Mouse (Mus musculus): ENCODE results near the gene Unc45a. TPM values are rescaled to one million over a fixed set of nuclear protein-coding genes. Genes with fewer than 3 reads are reported as not detected.

Unc45a gene
- polyA plus RNA-seq, 1 experiment from 2014 or later: 36.1 TPM

- ATAC-seq (replicated peaks; ENCODE audit: low FRiP score) (no peak), DNase-seq (ENCODE audit: low spot score) (peak; percentile 52)
- Histone ChIP-seq H3K27ac (ENCODE audit: low read depth, low read length) (no peak overlapping the region), H3K4me1 (replicated peaks; ENCODE audit: control insufficient read depth, insufficient read depth, low read length) (peaks cover 18% of the 10 kb centered on the region), H3K4me3 (ENCODE audit: low read depth, low read length) (peak overlapping the region; percentile 51), H3K9me3 (ENCODE audit: control insufficient read depth, low read length) (no peaks in the 10 kb centered on the region), H3K27me3 (ENCODE audit: control insufficient read depth, insufficient read depth, low read length) (no peaks in the 10 kb centered on the region), H3K9ac (ENCODE audit: low read length) (peak overlapping the region; percentile 87), H3K4me2 (ENCODE audit: low read depth, low read length, severe bottlenecking) (peak overlapping the region; percentile 81), H3K36me3 (ENCODE audit: control insufficient read depth, insufficient read depth, low read length) (no peaks in the 10 kb centered on the region)
- 24% methylated on average over 19 of the region's 19 CpGs for WGBS
These were observed 2.6 kb upstream of the Unc45a start for GRCm38 (mm10) chr7:80343270-80344018.

- Histone ChIP-seq H3K9me3 (ENCODE audit: control insufficient read depth, low read length) (no peaks in the 10 kb centered on the region), H3K9ac (ENCODE audit: low read length) (peak within 1 kb of the TSS; percentile 87), H3K4me2 (ENCODE audit: low read depth, low read length, severe bottlenecking) (peak within 1 kb of the TSS; percentile 81), H3K27ac (ENCODE audit: low read depth, low read length) (no peak within 1 kb of the TSS), H3K4me1 (replicated peaks; ENCODE audit: control insufficient read depth, insufficient read depth, low read length) (peaks cover 18% of the 10 kb centered on the region), H3K27me3 (ENCODE audit: control insufficient read depth, insufficient read depth, low read length) (no peaks in the 10 kb centered on the region), H3K36me3 (ENCODE audit: control insufficient read depth, insufficient read depth, low read length) (no peaks in the 10 kb centered on the region), H3K4me3 (ENCODE audit: low read depth, low read length) (peak within 1 kb of the TSS; percentile 51)
- ATAC-seq (replicated peaks; ENCODE audit: low FRiP score): peak; percentile 51
- DNase-seq (ENCODE audit: low spot score): peak; percentile 96
- WGBS: 2% methylated on average over 25 of the region's 25 CpGs
These were observed 2.1 kb upstream of the Unc45a start, which contains the start of gene Hddc3 for GRCm38 (mm10) chr7:80342858-80343257. Gene Hddc3, plus strand, starts transcription at chr7:80343104.

- Histone ChIP-seq H3K4me1 (replicated peaks; ENCODE audit: control insufficient read depth, insufficient read depth, low read length) (peaks cover 18% of the 10 kb centered on the region), H3K36me3 (ENCODE audit: control insufficient read depth, insufficient read depth, low read length) (no peaks in the 10 kb centered on the region), H3K27me3 (ENCODE audit: control insufficient read depth, insufficient read depth, low read length) (no peaks in the 10 kb centered on the region), H3K9ac (ENCODE audit: low read length) (no peak overlapping the region), H3K9me3 (ENCODE audit: control insufficient read depth, low read length) (no peaks in the 10 kb centered on the region), H3K4me3 (ENCODE audit: low read depth, low read length) (no peak overlapping the region), H3K27ac (ENCODE audit: low read depth, low read length) (no peak overlapping the region), H3K4me2 (ENCODE audit: low read depth, low read length, severe bottlenecking) (no peak overlapping the region)
- ATAC-seq (replicated peaks; ENCODE audit: low FRiP score) (no peak), DNase-seq (ENCODE audit: low spot score) (no peak)
- WGBS: 75% methylated on average over 7 of the region's 7 CpGs
These were observed 988 bp upstream of the Unc45a start for GRCm38 (mm10) chr7:80341793-80342192.

- Histone ChIP-seq H3K36me3 (ENCODE audit: control insufficient read depth, insufficient read depth, low read length) (peaks cover 6% of the 10 kb centered on the region; the same call in 1 of the 2 replicates), H3K4me1 (replicated peaks; ENCODE audit: control insufficient read depth, insufficient read depth, low read length) (peaks cover 18% of the 10 kb centered on the region), H3K9ac (ENCODE audit: low read length) (peak overlapping the region; percentile 68), H3K4me2 (ENCODE audit: low read depth, low read length, severe bottlenecking) (peak overlapping the region; percentile 84), H3K27me3 (ENCODE audit: control insufficient read depth, insufficient read depth, low read length) (no peaks in the 10 kb centered on the region), H3K4me3 (ENCODE audit: low read depth, low read length) (peak overlapping the region; percentile 59), H3K9me3 (ENCODE audit: control insufficient read depth, low read length) (no peaks in the 10 kb centered on the region), H3K27ac (ENCODE audit: low read depth, low read length) (no peak overlapping the region)
- whole genome bisulfite sequencing: under 1% methylated on average over 45 of the region's 45 CpGs
- ATAC-seq (replicated peaks; ENCODE audit: low FRiP score) (peak; percentile 97), DNase-seq (ENCODE audit: low spot score) (peak; percentile 99)
These were observed 794 bp downstream of the Unc45a start for GRCm38 (mm10) chr7:80339793-80340628.

- no peak overlapping the region for H3K27ac ChIP-seq (ENCODE audit: low read depth, low read length)
- H3K4me2 ChIP-seq (ENCODE audit: low read depth, low read length, severe bottlenecking): peak overlapping the region; percentile 84
- H3K36me3 ChIP-seq (ENCODE audit: control insufficient read depth, insufficient read depth, low read length): peaks cover 6% of the 10 kb centered on the region; the same call in 1 of the 2 replicates
- peak overlapping the region; percentile 68 for H3K9ac ChIP-seq (ENCODE audit: low read length)
- no peaks in the 10 kb centered on the region for H3K9me3 ChIP-seq (ENCODE audit: control insufficient read depth, low read length)
- H3K4me3 ChIP-seq (ENCODE audit: low read depth, low read length): peak overlapping the region; percentile 59
- WGBS: 11% methylated on average over 17 of the region's 17 CpGs
- H3K4me1 ChIP-seq (replicated peaks; ENCODE audit: control insufficient read depth, insufficient read depth, low read length): peaks cover 18% of the 10 kb centered on the region
- no peaks in the 10 kb centered on the region for H3K27me3 ChIP-seq (ENCODE audit: control insufficient read depth, insufficient read depth, low read length)
- ATAC-seq (replicated peaks; ENCODE audit: low FRiP score): no peak
- DNase-seq (ENCODE audit: low spot score): peak; percentile 69
These were observed 1.4 kb downstream of the Unc45a start for GRCm38 (mm10) chr7:80339371-80339770.

- ATAC-seq (replicated peaks; ENCODE audit: low FRiP score): no peak
- no peak overlapping the region for H3K27ac ChIP-seq (ENCODE audit: low read depth, low read length)
- 86% methylated on average over 3 of the region's 3 CpGs for WGBS
These were observed 3.9 kb downstream of the Unc45a start for GRCm38 (mm10) chr7:80336932-80337331.

GRCm38 (mm10) chr7:80334848-80335247 is 6.0 kb downstream of the Unc45a start:
- no peak overlapping the region for H3K27ac ChIP-seq (ENCODE audit: low read depth, low read length)
- 92% methylated on average over 4 of the region's 4 CpGs for WGBS
- no peak overlapping the region for H3K4me3 ChIP-seq (ENCODE audit: low read depth, low read length)
- no peaks in the 10 kb centered on the region for H3K27me3 ChIP-seq (ENCODE audit: control insufficient read depth, insufficient read depth, low read length)
- H3K4me1 ChIP-seq (replicated peaks; ENCODE audit: control insufficient read depth, insufficient read depth, low read length): peaks cover 8% of the 10 kb centered on the region
- DNase-seq (ENCODE audit: low spot score): no peak
- peaks cover 28% of the 10 kb centered on the region for H3K36me3 ChIP-seq (ENCODE audit: control insufficient read depth, insufficient read depth, low read length)
- peaks cover 2% of the 10 kb centered on the region; the same call in 1 of the 2 replicates for H3K9me3 ChIP-seq (ENCODE audit: control insufficient read depth, low read length)
- no peak for ATAC-seq (replicated peaks; ENCODE audit: low FRiP score)
- H3K4me2 ChIP-seq (ENCODE audit: low read depth, low read length, severe bottlenecking): no peak overlapping the region
- no peak overlapping the region for H3K9ac ChIP-seq (ENCODE audit: low read length)

More at GRCm38 (mm10) chr7:80336932-80337331, 3.9 kb downstream of the Unc45a start:
- Histone ChIP-seq H3K4me1 (replicated peaks; ENCODE audit: control insufficient read depth, insufficient read depth, low read length) (peaks cover 11% of the 10 kb centered on the region), H3K4me3 (ENCODE audit: low read depth, low read length) (no peak overlapping the region), H3K27me3 (ENCODE audit: control insufficient read depth, insufficient read depth, low read length) (no peaks in the 10 kb centered on the region), H3K9me3 (ENCODE audit: control insufficient read depth, low read length) (peaks cover 2% of the 10 kb centered on the region; the same call in 1 of the 2 replicates), H3K4me2 (ENCODE audit: low read depth, low read length, severe bottlenecking) (no peak overlapping the region), H3K36me3 (ENCODE audit: control insufficient read depth, insufficient read depth, low read length) (peaks cover 24% of the 10 kb centered on the region), H3K9ac (ENCODE audit: low read length) (no peak overlapping the region)
- DNase-seq (ENCODE audit: low spot score): no peak

GRCm38 (mm10) chr7:80331433-80331832 is 9.4 kb downstream of the Unc45a start:
- Histone ChIP-seq H3K27me3 (ENCODE audit: control insufficient read depth, insufficient read depth, low read length) (no peaks in the 10 kb centered on the region), H3K9me3 (ENCODE audit: control insufficient read depth, low read length) (peaks cover 2% of the 10 kb centered on the region; the same call in 1 of the 2 replicates), H3K9ac (ENCODE audit: low read length) (no peak overlapping the region), H3K4me1 (replicated peaks; ENCODE audit: control insufficient read depth, insufficient read depth, low read length) (no peaks in the 10 kb centered on the region), H3K4me3 (ENCODE audit: low read depth, low read length) (no peak overlapping the region), H3K4me2 (ENCODE audit: low read depth, low read length, severe bottlenecking) (no peak overlapping the region), H3K27ac (ENCODE audit: low read depth, low read length) (no peak overlapping the region), H3K36me3 (ENCODE audit: control insufficient read depth, insufficient read depth, low read length) (peaks cover 33% of the 10 kb centered on the region)
- no peak for ATAC-seq (replicated peaks; ENCODE audit: low FRiP score)
- WGBS: 96% methylated on average over 19 of the region's 19 CpGs
- DNase-seq (ENCODE audit: low spot score): no peak
